Mouse (Mus musculus): ENCODE data around the gene Dnajc5.
A peak's percentile ranks its signal among the peaks of the same experiment; 100 is the strongest.

Dnajc5 gene

DNA sequence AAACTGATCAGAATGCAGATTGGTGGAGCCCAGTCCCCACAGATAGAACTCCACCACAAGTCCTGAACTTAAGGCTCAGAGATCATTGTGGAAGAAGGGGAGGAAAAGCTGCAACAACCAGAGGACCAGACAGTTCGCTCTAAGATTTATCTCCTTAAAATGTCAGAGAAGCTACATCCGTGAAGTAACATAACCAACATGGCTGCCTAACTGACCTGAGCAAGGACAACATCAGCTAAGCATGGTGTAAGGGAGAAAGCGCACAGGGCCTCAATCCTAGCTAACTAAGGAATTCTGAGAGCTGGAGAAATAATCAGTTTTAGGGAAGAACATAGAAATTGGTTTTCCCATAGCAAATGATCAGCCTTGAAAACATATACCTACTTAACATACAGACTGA lies 1.1 kb upstream of the Dnajc5 start:
- no peak for DNase-seq

GRCm38 (mm10) chr2:181520936-181521227 lies 597 bp downstream of the Dnajc5 start:
- DNase-seq, result no peak

DNA sequence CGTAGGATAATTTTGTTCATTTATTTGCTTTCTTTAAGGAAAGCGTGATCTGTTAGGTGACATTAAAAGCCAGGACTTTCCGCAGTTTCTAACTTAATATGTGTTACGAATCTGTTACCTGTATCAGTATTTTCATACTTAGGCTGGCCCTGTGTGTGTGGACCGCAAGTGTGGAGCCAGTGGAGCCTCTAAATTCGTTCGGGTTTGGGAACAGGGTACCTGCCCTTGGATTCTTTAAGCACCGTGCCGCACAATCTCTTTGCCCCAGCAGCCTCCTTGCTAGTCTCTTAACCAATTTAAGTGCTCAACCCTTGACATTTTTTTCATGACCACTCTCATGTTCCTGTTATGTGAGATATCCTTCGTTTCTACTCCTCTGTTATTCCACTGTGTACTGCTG lies 1.2 kb downstream of the Dnajc5 start:
- DNase-seq, result no peak

- DNase-seq, result peak; percentile 46
Measured at GRCm38 (mm10) chr2:181522811-181523210, 2.5 kb downstream of the Dnajc5 start.

- DNase-seq, result no peak
Measured at GRCm38 (mm10) chr2:181525526-181525925, 5.2 kb downstream of the Dnajc5 start.

- DNase-seq, result no peak
Measured at GRCm38 (mm10) chr2:181529076-181529475, 8.8 kb downstream of the Dnajc5 start.

DNA sequence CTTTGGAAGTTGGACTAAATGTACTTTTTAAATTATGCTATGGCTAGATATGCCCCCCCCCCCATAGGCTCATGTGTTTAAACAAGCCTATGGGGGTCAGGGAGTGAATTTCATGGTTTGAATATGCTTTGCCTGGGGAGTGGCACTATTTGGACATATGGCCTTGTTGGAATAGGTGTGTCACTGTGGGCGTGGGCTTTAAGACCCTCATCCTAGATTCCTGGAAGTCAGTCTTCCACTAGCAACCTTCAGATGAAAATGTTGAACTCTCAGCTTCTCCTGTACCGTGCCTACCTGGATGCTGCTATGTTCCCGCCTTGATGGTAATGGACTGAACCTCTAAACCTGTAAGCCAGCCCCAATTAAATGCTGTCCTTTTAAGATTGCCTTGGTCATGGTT lies 12.3 kb downstream of the Dnajc5 start:
- no peak for DNase-seq

GRCm38 (mm10) chr2:181536410-181536809 lies 16.1 kb downstream of the Dnajc5 start:
- no peak for DNase-seq

GRCm38 (mm10) chr2:181537444-181538047 lies 17.3 kb downstream of the Dnajc5 start:
- peak; percentile 6 for DNase-seq

DNA sequence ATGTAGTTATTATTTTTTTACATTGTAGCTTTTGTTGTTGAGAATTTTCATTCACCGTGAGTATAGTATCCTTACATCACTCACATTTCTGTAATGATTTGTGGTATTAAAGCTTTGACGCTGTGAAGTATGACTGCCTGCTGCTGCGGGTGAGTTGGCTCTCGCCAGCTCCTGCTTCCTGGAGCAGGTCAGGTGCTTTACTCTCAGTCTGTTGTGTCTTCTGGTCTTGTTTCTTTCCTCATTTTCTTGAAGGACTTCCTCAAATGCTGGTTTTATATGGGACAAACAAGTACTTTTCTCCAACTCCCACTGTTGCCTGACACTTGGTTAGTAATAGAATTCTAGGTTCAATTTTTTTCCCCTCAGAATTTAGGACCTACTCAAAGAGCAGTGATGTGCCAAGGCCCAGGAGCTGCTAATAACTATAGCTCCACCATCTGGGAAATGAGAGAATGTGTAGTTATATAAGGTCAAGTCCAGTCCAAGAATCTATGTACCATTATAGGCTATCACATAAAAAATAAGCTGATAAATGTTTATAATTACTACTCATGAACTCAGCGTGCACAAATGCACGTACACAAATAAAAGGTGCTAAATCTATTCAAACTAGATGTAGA lies 21.6 kb downstream of the Dnajc5 start:
- no peak for DNase-seq

DNA sequence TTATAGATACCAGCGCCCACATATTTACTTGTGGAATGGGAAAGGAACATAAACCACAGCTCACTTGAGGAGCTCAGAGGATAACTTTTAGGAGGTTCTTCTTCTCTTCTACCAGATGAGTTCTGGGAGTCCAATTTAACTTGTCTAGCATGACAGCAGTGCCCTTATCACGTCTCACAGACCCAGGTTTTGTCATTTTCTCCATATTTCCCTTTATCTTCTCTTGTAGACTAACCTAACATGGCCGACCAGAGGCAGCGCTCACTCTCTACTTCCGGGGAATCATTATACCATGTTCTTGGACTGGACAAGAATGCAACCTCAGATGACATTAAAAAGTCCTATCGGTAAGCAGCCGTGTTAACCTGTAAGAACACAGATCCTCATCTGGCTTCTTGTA lies 25.9 kb downstream of the Dnajc5 start:
- DNase-seq, result no peak

GRCm38 (mm10) chr2:181548227-181548626 lies 27.9 kb downstream of the Dnajc5 start:
- no peak for DNase-seq

GRCm38 (mm10) chr2:181548682-181549081 lies 28.4 kb downstream of the Dnajc5 start:
- no peak for DNase-seq

DNA sequence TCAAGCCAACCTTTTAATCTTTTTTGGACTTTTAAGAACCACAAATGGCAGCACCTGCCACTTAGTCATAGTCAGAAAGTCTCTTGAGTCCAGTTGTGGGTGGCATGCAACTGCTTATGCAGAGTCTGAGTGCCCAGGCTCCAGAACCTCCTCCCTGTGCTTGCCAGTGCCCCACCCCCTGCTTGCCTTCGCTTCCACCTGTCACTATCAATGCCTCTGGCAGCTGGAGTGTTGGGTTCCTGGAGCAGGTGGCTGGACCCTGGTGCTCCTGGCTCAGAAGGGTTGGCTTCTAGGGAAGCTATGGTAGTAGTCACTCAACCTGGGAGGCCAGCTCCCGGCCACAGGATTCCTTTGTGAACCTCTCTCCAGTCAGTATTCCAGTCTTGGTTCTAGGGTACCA lies 29.9 kb downstream of the Dnajc5 start:
- no peak for DNase-seq

DNA sequence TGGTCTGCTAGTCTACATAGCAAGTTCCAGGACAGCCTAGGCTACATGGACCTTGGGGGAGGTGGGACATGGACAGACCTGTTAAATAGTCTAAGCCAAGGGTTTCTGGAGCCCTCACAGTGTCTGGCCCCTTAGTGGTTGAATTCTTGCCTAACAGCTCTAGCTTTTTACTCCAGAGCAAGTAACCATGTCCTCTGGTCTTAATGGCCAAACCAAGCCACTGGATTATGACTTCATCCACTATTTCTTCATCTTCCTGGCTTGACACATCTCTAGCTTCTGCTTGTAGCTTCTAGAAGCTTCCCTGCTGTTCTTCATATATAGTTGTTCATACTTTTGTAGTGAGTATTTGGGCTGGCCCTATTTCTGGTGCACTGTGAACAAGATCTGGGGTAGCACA lies 33.5 kb downstream of the Dnajc5 start:
- no peak for DNase-seq

DNA sequence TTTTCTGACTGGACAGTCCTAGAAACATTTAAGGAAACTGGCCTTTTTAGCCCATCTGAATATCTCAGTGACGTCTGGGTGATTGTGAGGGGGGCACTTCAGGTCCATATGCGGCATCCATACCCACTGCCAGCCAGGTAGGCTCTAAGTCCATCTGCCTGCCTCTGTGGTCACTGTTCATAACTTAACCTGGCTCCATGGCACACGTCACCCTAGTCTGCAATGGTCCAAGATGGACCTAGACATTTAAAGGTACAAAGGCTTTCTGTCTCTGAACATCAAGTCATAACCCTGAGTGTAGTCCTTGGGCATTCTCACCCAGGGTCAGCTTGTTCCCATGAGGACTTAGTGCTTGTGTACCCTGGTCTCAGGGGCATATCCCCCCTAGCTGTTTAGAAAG lies 47.1 kb downstream of the Dnajc5 start:
- no peak for DNase-seq

GRCm38 (mm10) chr2:181568272-181569008 lies 48.2 kb downstream of the Dnajc5 start:
- peak; percentile 53 for DNase-seq

DNA sequence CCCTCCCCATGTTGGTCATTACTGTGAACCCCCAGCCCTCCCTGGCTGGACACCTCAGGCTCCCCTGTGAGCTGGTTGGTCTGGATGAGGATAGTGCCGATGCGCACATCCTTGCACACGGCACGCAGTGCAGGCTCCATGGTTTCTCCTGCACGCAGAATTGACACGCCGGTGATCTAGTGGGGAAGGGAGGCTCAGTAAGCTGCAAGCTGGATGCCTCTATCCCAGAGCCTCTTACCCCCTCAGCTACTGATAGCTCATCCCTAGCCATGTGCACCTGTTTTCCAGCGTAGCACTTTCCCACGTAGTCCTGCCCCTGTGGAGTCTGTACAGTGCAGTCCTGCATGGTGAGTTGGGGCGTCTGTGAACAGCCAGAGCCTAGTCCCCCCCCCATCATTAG lies 49.6 kb downstream of the Dnajc5 start:
- no peak for DNase-seq

DNA sequence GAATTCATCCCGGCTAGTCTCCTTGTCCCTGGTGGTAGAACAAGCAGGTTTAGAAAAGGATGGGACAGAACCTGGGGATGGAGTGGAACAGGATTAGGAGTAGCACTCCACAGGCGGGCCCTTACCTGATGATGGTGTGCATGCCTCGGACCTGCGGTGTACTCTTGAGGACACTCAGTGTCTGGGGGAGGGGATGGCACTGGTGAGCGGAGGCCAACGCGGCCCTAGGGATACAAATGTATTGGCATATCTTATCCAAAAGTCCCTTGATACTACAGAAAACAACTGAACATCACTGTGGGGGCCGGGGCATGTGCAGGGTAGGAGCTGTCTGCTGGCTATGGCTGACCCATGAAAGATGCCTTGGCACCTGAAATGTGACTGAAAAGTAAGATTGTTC lies 50.1 kb downstream of the Dnajc5 start:
- DNase-seq, result no peak

GRCm38 (mm10) chr2:181570921-181571595 lies 50.8 kb downstream of the Dnajc5 start:
- no peak for DNase-seq

DNA sequence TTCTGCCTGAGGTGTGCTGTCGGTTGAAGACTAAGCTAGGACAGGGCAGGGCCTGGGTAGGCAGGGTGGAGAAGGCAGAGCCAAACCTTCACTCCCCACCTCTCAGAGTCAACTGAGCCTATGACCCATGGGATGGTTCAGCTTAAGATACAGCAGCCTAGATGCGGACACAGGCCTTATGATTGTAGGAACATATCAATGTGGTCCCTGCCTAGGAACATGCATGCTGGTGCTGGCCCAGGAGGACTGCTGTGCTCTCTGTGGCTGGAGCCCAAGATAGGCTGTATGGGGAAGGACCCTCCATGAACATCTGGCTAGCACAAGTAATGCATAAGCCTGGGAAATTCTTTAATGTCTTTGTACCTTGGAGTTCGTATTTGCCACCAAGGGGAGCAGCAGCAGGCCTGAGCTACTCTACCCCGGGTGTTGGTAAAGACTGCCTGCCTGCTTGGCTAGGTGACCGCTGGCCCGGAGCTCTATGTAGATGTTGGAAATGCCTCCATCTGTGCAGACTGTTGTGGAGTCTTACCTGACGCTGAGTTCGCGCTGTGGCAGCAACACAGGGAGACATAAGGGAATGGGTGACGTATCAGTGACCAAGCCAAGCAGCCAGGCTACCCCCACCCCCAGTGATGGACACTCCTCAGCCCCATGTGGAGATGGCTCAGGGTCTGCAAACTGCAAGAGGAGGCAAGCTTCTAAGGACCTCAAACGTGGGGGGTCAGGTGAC lies 51.8 kb downstream of the Dnajc5 start:
- no peak for DNase-seq

DNA sequence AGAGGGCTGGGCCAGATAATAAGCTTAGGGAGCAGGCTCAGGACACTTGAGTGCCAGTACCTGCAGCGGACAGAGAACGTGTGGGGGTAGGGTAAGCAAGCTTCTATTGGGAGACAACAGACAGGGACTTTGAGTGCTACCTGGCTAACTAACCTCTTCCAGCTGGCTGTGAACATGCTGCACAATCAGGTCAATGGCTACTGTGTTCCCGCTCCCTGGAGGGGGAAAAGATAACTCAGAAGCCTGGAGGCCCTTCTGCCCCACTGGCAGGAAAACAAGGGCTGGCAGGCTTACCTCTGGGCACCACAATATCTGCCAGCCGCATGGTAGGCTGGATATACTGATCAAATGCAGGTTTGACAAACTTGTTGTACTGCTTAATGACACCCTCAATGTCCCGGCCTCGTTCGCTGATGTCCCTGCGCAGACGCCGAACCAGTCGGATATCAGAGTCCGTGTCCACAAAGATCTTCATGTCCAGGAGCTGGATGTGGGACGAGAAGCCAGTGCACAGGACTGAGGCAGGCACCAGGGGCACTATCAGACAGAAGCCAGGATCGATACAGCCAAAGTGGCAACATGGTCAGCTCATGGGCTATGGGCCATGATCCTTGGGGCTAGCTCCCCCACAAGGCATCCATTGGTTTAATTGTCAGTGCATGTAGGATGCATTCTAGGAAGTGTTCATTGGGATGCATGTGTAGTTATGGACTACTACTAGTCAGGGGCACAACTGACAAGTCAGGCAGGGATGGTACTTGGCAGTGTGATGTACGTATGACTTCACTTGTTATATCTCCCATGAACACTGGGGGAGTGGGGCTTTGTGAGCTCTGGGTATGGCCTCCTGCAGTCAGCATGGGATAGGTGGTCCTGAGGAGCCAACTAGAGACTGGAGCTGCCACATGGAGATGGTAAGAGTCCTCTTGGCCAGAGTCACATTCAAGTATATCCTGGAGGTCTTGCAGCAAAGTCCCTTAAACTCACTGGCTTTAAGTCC lies 52.9 kb downstream of the Dnajc5 start:
- no peak for DNase-seq

All from thymus, postnatal 25 days (tissue).